ENCODE assay signal across 11 mouse cellular contexts in the genomic region with DNA sequence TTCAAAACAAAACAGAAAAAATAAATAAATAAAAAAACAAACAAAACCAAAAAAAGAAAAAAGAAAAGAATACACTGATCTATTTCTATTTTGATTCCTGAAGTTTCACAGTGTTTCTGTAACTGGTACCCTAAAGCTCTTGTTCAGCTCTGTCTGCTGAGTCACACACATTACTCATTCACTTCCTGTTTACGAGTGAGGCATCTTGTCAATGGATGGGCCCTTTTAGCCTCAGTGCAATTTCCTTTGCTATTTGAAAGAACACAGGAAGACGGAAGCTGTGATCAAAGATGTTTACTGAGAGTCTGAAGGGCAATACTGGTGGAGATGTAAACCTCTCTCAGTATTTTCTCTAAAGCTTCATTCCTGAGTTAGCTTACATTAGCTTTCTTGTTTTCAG. TPM values are rescaled to one million over a fixed set of nuclear protein-coding genes. Genes with fewer than 3 reads are reported as not detected.
A peak's percentile ranks its signal among the peaks of the same experiment; 100 is the strongest.
DNase-seq lines count a peak whose midpoint lies in the region; ATAC-seq and TF ChIP-seq lines count a peak whose summit lies in the region.
"Had no signal": no experiment of that assay in that cellular context is flagged by ENCODE, and none has a peak within 500 bp of the region (broad histone marks: within the 10 kb centered on the region; RNA-seq: fewer than 3 reads in every experiment).

No protein-coding gene starts in this region.

- H3K9me3 ChIP-seq in lung, embryonic 14.5 days (ENCODE audit: low read depth, low read length), result no peaks in the 10 kb centered on the region; the same call in 1 of the 2 replicates

- WGBS in lung, embryonic 14.5 days, result 26% methylated on average over 2 of the region's 2 CpGs
- 46% methylated on average over 2 of the region's 2 CpGs for WGBS in olfactory bulb, adult 2 months

- H3K27me3 ChIP-seq in lung, embryonic 14.5 days (ENCODE audit: insufficient read depth, low read length), result no peaks in the 10 kb centered on the region
- H3K27me3 ChIP-seq: limb, embryonic 13.5 days; neural tube, embryonic 13.5 days had no signal

- H3K4me3 ChIP-seq in lung, embryonic 14.5 days (ENCODE audit: low read depth, low read length), result no peak overlapping the region
- no peak overlapping the region for H3K4me3 ChIP-seq in olfactory bulb, adult 2 months (ENCODE audit: insufficient read depth, low read depth, low read length)
- H3K4me3 ChIP-seq: limb, embryonic 13.5 days; neural tube, embryonic 13.5 days had no signal

- no peaks in the 10 kb centered on the region for H3K36me3 ChIP-seq in lung, embryonic 14.5 days (ENCODE audit: insufficient read depth)
- H3K36me3 ChIP-seq: limb, embryonic 13.5 days; neural tube, embryonic 13.5 days had no signal

- H3K4me2 ChIP-seq in lung, embryonic 14.5 days, result no peak overlapping the region
- H3K4me2 ChIP-seq: limb, embryonic 13.5 days; neural tube, embryonic 13.5 days had no signal

- no peak for TF ChIP-seq POLR2A in olfactory bulb, adult 2 months (IDR thresholded peaks at IDR 0.05; ENCODE audit: insufficient read depth, low read depth, low read length)

- no peaks in the 10 kb centered on the region for H3K4me1 ChIP-seq in lung, embryonic 14.5 days (ENCODE audit: insufficient read depth)
- no peaks in the 10 kb centered on the region for H3K4me1 ChIP-seq in olfactory bulb, adult 2 months (ENCODE audit: control insufficient read depth, insufficient read depth, low read length)
- H3K4me1 ChIP-seq: limb, embryonic 13.5 days; neural tube, embryonic 13.5 days had no signal

- peak; percentile 70 for DNase-seq in lung, embryonic 14.5 days
- no peak for DNase-seq in lung, postnatal 4 days
- peak; percentile 6 for DNase-seq in MEL-GATA-1-ER (ENCODE audit: extremely low read depth, low read depth)
- no peak for DNase-seq in layer of hippocampus, postnatal 10 days (ENCODE audit: low spot score in 2 of 2)
- no peak for DNase-seq in spleen, postnatal 36 days (ENCODE audit: low spot score in 2 of 2)
- DNase-seq: cerebellum, adult 8-10 months; spleen, adult 18-20 months had no signal

- no peak overlapping the region for H3K27ac ChIP-seq in lung, embryonic 14.5 days (ENCODE audit: low read depth)
- H3K27ac ChIP-seq in olfactory bulb, adult 2 months (ENCODE audit: insufficient read depth, low read depth, low read length), result 0 out of 2 replicates have a peak overlapping the region, but pooled peaks have one; percentile 21
- H3K27ac ChIP-seq: limb, embryonic 13.5 days; neural tube, embryonic 13.5 days had no signal

- ATAC-seq in lung, embryonic 14.5 days (ENCODE audit: insufficient read depth), result peak; percentile 63
- ATAC-seq in common myeloid progenitor, adult 5-6 weeks (replicated peaks; ENCODE audit: low read depth, poor library complexity, severe bottlenecking), result peak; percentile 54

- TF ChIP-seq CTCF in lung, embryonic 14.5 days (IDR thresholded peaks at IDR 0.05; ENCODE audit: low read depth), result no peak
- TF ChIP-seq CTCF in olfactory bulb, adult 2 months (IDR thresholded peaks at IDR 0.05; ENCODE audit: insufficient read depth, low read depth, low read length), result no peak

- H3K9ac ChIP-seq in lung, embryonic 14.5 days, result no peak overlapping the region
- H3K9ac ChIP-seq: limb, embryonic 13.5 days; neural tube, embryonic 13.5 days had no signal

RNA-seq across cellular contexts. Expression of a gene that starts 34.1 kb away (rescaled TPM):
- polyA plus RNA-seq in lung, embryonic 14.5 days (2014; fragmentation: Nextera tagmentation; extraction: Ambion mirVana), result 234 and 244 TPM in 2 replicates
- 230 and 238 TPM in 2 replicates for total RNA-seq in common myeloid progenitor, adult 5-6 weeks (2017)
- 740 TPM in 1 of 2 replicates, not detected in the other for polyA plus RNA-seq in olfactory bulb, adult 2 months (2012; ENCODE audit: insufficient read depth, insufficient read length, low replicate concordance, missing spikeins)
- total RNA-seq in layer of hippocampus, postnatal 10 days (2021), result 100 to 1,000 TPM; 676 to 683 TPM

Comparison
In these comparisons a context has a peak if more than half of its experiments do, and no peak if none do; other contexts are left out.
1. DNase-seq: peak in lung, embryonic 14.5 days (single experiment) and MEL-GATA-1-ER (single experiment); none in lung, postnatal 4 days (0 of 2), layer of hippocampus, postnatal 10 days (0 of 2) and spleen, postnatal 36 days (0 of 2).